Mouse (Mus musculus) Muller cell, postnatal 12 days (primary cell): ENCODE measurements at regions not wholly inside any gene's neighbourhood (a gene's known extent, or its start where the extent isn't known, plus 50 kb on each side); places are given as distances from the start of the nearest gene placed in this dataset.

Experiments
- DNase-seq: peaks from one replicate; pipeline ENCODE4 v3.0.0-alpha.2; 2015; ENCODE audit errors: inconsistent ontology term

DNA sequence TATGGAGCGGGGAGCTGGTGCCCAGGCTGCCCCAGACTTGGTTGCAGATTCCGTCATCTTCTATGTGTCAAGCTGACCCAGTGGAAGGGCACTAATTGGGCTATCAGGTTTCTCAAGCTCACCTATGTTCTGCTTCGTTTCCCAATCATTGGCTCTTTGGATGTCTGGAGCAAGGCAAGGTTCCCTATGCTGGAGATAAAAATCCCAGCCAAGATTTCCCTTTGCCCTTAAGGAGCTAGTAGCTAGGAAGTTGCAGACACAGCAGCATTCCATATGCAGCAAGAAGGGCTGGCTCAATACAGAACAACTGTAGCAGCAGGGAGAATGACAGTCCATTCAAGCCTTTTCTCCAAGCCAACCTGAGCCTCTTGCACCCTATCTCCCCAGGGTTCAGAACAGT is 159.2 kb upstream of the Zfp706 start:
- no peak for DNase-seq

DNA sequence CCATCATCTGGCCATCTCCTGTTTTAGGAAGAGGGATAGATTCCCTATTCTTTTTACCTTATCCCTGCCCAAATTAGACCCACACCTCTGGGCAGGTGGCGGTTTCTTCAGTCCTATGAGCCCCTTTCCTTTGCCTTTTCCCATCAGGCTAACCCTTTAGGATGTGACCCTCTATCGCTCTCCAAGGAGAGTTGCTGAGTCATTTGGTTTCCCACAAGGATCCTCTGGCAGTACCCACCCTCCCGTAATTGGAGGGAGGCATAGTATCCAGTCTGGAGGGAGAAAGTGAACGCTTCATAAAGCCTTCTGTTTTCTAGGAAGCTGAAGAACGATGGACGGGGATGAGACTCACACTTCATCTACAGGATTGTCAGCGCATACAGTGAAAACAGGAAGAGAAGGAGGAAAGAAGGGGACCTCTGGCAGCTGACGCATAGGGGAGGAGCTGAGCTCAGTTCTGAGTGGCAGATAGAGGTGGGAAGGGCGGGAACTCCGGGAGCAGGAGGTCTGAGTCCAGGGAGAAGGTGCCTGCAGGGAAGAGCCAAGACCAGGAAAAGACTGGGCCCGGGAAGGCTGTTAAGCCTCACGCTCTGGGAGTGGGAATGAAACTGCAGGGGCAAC is 158.4 kb upstream of the Zfp706 start:
- DNase-seq = no peak

DNA sequence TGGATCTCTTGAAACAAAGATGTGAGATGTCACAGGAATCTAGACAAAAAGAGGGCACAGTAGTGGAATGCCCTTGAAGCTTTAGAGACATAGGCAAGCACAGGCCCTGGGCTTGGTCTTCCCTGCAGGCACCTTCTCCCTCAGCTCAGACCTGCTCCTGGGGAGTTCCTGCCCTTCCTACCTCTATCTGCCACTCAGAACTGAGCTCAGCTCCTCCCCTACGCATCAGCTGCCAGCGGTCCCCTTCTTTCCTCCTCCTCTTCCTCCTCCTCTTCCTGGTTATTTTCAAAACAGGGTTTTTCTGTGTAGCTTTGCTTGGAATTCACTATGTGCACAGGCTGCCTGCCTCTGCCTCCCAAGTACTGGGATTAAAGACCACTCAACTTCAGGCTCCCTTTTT is 157.6 kb upstream of the Zfp706 start:
- DNase-seq = no peak

DNA sequence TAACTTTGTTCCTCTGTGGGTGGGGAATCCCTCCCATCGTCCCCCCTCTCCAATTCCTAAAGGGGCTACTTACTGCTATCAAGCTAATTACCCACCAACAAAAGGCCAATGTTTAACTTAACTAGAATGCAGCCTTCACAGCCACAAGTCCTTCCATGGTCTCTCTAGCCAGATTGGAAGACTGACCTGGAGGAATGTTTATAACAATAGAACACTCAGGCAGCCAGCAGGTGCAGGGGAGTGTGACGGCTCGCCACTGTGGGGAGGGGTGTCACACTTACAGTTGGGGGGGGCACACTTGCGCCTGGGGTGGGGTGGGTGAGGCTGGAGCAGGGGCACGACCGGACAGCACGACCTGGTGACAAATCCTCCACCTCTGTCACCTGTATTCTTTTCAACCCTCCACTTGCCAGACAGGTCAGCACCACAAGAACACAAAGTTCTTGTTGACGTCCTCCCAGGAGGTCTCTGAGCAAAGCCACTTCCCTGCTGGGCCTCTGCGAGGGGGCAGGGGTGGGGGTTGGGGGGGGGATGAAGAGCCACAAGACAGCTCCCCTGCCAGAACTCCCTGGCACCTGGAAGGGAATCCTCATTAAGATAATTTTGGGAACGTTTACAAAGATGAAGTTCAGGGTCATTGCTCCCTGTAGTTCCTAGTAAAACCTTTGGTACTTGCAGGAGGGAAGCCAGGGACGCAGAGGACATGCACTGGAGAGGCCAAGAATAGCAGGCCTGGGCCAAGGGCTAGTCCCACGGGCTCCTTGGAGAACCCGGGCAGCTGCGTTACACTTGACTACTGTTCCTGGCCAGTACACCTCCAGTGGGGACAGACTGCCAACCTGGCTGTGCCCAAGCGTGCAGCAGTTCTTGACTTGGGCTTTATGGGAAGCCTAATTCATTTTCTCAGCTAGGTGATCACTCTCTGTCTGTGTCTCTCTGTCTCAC is 156.9 kb upstream of the Zfp706 start:
- peak; percentile 24 for DNase-seq

DNA sequence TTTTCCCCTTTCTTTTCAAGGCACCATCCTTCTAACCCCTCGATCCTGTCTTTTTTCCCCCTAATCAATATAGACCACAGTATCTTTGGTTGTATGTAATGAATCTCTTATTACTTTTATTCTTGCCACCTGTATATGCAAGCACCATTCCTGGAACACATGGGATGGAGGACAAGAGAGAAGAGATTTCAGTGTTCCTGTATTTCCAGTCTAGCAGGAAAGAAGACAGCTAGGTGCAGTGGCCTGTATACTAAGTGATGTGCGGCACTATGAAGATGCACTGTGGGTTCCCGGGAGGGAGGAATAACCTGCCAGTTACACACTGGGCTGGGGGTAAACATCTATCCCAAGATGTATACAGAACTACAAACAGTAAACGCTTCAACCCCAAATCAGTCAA is 152.4 kb upstream of the Zfp706 start:
- no peak for DNase-seq

DNA sequence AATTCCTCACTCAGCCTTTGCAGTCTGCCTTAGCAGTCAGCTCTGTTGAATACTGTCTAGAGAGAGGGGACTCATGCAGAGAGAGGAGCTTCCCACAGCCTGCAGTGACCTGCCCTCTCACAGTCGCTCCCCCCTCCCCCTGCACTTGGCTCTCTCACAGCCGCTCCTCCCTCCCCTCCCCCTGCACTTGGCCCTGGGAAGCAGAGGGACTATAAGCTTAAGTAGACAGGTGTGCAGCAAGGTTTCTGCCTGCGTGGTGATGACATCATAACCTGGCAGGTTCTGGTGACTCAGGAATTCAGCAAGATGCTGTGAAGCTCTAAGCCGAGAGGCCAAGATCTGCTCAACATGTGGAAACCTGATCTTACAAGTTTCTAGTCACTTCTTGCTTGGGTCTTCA is 151.8 kb upstream of the Zfp706 start:
- DNase-seq = peak; percentile 12

DNA sequence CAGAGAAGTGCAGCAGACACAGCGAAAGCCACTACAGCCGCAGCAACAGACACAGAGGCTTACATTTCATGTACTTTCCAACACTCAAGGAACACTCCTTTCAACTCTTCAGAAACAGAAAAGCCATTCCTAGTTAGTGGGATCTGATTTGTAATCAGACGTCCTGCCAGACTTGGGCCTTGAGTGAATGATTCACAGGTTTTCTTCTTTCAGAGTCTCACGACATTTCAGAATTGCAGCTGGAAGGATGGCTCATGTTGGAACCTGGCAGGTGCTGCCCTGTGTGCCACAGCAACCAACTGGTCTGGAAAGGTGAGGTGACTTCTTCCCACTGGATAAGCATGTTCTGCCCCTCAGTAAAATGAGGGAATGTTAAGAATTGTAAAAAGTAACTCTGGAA is 149.8 kb upstream of the Zfp706 start:
- DNase-seq = no peak

DNA sequence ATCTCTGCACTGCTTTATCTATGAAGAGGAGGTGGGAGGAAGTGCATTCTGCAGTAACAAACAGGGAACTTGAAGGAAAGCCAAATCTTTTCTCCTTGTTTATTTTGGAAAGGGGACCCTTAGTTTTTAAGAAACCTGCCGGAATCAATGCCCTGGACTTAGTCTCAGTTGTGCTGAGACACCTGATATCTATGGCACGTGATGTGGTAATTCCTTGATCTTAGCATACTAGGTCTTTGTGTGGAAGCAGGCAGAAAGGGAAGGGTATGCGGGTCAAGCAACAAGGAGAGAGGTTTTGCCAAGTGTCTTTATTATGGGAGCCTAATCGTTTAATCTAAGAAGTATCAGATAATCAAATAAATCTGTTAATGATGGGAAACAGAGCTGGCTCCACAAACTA is 147.4 kb upstream of the Zfp706 start:
- no peak for DNase-seq

DNA sequence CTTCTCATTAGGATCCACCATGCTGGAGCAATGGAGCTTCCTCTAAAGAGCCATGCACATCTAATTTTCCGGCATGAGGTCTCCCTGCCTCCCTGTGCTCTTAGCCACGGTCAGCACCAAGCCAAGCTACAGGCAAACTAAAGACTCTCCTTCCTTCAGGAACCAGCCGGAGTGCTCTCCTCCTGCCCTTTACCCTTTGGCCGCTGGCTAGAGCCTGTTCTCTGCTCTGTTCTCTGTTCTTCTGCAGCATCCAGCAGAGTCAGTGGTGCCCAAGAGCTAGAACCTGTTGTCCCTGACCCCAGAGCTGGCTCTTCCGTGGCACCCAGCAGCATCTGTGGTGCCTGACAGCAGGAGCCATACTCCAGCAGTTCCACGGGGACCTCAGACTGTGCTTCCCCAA is 145.6 kb upstream of the Zfp706 start:
- no peak for DNase-seq

DNA sequence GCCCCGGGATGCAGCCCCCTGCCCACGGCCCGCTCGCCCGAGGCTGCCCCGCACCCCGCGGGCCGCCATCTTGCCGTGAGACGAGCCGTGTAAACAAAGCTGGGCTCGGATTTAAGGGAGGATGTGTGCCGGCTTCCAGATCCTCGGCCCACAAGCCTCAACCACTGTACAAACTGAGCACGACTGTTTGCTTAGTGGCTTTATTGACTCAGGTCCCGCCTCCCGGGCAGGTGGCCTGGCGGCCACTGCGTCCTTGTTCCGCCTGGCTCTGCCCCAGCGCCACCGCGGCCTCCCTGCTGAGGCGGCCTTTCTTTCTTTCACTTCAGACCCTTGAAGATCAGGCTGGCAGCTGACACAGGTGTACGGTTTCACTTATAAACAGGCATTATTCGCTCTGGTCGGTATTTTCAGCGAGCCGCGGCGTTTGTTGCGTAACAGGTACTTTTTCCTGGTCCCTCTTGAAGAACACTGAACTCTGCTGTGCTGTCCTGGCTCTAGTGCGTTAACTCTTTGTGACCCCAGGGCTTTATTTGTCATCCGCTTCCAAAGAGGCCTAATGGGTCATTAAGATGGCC is 128.1 kb upstream of the Zfp706 start:
- peak; percentile 71 for DNase-seq

DNA sequence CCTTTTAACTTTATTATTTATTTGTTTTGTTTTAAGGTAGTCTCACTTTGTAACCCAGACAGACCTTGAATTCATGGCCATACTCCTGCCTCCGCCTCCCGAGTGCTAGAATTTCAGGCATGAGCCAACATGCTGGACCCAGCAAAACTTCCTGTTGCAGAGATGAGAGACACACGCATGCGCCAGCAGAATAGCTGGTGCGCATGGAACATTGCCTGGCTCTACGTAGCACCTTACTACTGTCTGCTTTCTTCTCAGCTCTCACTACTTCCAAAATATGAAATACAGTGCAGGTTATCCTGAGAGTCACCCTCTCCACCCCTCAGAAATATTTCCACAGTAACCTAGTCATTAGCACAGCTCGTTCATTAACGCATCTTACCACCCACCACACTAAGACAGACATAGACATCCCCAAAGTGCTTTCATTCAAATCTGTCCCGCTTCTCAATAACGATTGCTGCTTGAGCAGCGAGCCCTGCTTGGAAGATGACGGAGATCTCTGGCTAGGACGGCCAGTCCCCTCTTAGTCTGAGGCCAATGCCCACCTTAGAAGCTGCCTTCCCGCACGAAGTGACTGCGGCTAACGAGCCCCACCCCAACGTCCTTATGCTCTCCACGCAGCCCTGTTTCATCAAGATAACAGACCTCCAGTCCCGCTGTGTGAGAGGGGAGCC is 127.5 kb upstream of the Zfp706 start:
- peak; percentile 2 for DNase-seq

DNA sequence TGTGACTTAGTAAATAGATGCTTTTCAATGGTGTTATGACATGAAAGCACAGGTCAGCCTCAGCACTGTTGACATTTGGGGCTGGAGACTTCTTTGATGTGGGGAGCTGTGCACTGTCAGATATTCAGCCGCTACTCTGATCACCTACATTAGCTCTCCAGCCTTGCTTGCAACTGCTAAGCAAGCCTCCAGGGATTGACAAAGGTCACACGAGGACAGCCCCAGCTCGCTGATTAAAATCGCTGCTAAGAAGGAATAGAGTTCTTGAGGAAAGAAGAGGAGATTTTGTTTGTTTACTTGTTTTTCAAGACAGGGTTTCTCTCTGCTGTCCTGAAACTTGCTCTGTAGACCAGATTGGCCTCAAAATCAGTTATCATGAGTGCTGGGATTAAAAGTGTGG is 126.8 kb upstream of the Zfp706 start:
- DNase-seq = peak; percentile 3

DNA sequence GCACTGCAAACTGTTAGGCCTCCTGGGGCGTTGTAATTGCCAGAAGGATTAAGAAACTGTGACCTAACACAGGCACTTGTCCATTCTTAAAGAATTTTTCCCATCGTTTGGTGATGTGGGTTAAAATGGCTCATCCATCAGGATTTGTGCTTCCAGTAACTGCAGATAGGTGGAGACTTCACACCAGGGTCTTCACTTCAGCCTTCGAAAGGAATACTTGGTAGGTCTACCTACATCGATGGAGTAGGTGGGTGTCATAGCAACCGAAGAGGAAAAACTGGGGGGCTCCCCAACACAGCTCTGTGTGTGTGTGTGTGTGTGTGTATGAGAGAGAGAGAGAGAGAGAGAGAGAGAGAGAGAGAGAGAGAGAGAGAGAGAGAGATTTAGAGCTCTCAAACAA is 126.3 kb upstream of the Zfp706 start:
- DNase-seq = peak; percentile 8

DNA sequence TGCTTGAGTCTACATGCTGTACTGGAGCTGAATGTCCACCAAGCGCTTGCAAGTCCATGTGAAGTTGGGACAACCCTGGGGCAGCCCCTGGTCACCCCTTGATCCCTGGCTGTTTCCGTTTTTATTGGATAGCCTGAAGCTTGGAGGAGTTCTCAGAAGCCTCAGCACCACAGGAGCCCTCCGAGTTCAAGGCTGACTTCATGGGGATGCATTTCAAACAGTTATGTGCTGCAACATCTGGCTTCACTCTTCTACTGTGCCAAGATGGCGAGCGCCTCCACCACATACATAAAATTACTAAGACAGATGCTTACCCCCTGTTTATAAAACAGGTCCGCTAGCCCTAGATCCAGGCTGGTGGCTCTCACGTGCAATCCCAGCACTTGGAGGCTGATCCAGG is 120.1 kb upstream of the Zfp706 start:
- DNase-seq = no peak

DNA sequence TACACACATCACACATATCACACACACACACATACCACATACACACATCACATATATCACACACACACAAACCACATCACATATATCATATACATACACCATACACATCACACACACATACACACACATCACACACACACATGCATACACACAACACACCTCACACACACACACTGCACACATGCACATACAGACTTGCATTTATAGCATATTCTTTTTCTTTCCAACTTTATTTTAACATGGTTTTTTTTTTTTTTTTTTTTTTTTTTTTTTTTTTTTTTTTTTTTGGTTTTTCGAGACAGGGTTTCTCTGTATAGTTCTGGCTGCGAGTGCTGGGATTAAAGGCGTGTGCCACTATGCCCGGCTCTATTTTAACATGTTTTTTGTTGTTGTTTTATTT is 119.6 kb upstream of the Zfp706 start:
- no peak for DNase-seq

DNA sequence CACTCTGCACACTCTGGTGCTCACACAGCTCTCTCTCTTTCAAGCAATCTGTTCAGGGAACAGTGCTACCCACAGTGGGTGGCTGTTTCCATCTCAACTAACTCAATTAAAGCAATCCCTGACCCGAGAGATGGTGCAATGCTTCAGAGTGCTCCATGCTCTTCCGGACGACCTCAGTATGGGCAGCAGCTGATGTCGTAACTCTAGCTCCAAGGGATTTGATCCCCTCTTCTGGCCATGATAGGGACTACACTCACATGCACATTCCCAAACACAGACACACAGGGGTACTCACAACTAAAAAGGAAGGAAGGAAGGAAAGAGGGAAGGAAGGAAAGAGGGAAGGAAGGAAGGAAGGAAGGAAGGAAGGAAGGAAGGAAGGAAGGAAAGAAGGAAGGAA is 118.2 kb upstream of the Zfp706 start:
- no peak for DNase-seq

DNA sequence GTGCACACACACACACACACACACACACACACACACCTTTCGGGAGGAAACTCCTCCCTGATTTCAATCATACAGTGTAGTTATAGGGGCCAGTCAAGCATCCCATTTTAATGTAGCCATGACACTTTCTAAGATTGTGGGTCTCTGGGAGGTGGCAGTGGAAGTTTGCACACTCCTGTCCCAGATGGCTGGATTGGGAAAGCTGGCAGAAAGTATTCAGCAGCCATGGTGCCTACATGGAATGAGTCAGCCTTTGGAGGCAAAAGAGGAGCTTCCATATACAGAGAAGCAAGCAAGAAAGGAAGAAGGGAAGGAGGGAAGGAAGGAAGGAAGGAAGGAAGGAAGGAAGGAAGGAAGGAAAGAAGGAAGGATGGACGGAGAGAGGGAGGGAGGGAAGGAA is 117.4 kb upstream of the Zfp706 start:
- no peak for DNase-seq

DNA sequence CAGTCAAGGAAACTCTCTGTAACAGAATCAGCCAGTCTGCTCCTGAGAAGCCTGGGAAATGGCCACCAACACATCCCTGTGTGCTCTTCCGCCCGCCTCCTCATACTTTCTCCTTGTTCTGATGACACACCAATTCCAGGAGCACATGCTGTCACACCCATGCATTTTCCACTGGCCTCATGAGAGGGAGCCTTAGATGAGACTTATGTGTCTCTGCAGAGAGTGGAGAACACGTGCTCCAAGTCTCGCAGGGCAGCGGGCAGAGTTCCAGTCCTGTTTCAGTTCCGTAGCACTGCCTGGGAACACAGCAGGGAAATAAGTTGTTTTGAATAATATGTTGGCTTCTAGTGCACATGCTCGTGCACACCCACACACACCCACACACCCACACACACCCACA is 116.7 kb upstream of the Zfp706 start:
- no peak for DNase-seq

DNA sequence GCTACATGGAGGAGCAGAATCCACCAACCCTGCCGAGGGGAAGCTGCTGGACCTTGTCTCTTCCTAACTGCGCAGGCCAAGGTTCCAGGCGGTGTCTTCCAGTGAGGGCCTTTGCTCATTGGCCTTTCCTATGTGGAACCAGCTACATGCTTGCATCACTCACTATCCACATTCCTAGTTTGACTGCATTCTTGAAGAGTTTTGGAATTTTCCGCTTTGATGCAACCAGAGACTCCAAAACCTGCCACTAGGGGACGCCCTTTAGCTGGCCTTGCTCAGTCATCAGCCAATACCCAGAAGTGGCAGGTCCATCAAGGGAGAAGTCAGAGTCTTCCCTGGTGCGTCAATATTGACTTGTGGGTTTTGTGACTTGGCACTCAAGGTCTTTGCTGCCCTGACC is 112.8 kb upstream of the Zfp706 start:
- peak; percentile 91 for DNase-seq

DNA sequence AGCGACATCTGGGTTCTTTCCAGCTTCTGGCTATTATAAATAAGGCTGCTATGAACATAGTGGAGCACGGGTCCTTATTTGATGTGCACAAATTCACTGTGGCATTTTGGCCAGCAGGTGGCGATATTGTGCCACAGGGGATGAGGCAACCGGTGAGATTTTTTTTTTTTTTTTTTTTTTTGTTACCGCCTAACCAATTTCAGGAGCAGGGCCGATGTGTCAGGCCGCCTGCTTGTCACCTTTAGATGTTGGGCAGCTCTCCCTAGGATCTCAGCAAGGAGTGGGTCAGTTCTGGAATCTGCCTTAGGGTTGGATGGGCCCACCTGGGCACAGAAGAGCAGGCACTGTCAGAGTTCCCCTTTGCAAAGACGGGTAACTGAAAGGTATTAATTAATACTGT is 106.5 kb upstream of the Zfp706 start:
- DNase-seq = peak; percentile 42

DNA sequence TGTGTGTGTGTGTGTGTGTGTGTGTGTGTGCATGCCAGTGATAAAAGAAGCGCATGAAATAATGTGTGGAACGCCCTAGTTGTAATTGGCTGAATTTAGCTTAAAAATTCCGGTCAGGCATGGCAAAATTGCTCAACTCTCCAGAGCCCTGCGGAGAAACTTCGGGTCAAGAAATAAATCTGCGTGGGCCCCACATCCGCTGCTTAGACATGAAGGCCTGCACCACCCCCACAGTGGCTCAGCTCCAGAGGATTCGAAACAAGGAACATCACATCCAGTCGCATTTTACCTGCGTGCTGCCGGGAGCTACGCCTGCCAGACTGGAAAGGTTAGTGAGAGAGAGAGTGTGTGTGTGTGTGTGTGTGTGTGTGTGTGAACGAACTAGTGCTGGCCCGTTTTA is 102.9 kb upstream of the Zfp706 start:
- no peak for DNase-seq

DNA sequence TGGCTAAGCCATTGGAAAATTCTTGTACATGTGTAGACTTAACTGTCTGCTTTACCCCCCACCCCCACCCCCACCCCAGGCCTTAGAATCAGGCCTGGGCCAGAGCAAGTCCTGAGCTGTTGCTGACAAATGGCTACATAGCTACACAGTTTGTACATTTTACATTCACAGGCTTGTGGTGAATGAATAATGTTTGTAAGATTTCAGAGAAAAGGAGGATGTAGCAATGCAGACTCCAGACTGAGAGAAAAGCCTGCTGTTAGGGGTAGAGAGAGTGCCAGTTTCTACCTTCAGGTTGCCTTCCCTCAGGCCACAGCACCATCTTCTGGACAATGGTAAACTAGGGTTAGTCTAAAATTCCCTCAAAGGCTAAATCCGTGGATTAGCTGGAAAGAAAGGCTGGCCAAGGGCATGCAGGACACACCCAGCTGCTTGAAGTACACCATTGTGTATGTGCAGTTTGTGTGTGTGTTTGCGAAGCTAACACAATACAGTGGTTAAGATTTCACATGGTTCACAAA is 94.5 kb upstream of the Zfp706 start:
- peak; percentile 46 for DNase-seq
